Mouse (Mus musculus): ENCODE measurements at regions not wholly inside any gene's neighbourhood (a gene's known extent, or its start where the extent isn't known, plus 50 kb on each side); places are given as distances from the start of the nearest gene placed in this dataset.

GRCm38 (mm10) chr4:106163220-106163619, 152.8 kb upstream of the Usp24 start:
- no peak for DNase-seq (ENCODE audit: low read depth)

- no peak for DNase-seq (ENCODE audit: low read depth)
Observed at GRCm38 (mm10) chr4:106167716-106168115, 148.3 kb upstream of the Usp24 start.

- DNase-seq (ENCODE audit: low read depth) = no peak
Observed at GRCm38 (mm10) chr4:106168741-106169140, 147.3 kb upstream of the Usp24 start.

- no peak for DNase-seq (ENCODE audit: low read depth)
Observed at GRCm38 (mm10) chr4:106169466-106169865, 146.5 kb upstream of the Usp24 start.

DNA sequence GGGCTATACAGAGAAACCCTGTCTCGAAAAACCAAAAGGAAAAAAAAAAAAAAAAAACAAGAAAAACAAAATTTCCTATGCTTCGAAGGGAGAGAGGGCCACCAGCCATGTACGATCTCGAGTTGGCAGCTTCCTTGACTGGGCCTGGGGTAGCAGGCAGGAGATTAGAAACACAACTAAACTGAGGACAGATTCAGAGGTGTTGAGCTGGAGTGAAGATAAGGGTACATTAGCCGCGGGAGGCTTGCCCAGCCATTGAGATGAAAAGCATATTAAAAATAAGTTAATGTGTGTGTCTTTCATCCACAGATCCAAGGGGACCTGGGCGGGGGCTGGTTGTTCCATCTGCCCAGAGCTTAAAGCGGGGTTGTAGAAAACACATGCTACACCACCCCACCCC, 145.3 kb upstream of the Usp24 start:
- DNase-seq (ENCODE audit: low read depth) = no peak

DNA sequence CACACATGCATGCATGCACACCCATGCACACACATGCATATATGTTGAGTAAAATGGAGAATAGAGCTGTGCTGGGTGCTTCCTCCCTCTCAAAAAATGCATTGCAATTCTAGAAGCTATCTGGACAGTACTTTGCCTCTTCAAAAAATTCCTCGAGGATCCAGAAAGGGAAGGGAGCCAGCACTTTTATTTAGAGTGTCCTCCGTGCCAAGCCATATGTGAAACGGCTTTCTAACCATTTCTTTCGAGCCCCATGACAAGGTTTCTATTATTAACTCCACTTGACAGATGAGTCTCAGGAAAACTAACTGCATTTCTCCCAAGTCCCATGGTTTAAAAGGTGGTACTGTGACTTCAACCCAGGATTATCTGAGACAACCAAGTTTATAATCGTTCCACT, 140.7 kb upstream of the Usp24 start:
- DNase-seq (ENCODE audit: low read depth) = no peak

DNA sequence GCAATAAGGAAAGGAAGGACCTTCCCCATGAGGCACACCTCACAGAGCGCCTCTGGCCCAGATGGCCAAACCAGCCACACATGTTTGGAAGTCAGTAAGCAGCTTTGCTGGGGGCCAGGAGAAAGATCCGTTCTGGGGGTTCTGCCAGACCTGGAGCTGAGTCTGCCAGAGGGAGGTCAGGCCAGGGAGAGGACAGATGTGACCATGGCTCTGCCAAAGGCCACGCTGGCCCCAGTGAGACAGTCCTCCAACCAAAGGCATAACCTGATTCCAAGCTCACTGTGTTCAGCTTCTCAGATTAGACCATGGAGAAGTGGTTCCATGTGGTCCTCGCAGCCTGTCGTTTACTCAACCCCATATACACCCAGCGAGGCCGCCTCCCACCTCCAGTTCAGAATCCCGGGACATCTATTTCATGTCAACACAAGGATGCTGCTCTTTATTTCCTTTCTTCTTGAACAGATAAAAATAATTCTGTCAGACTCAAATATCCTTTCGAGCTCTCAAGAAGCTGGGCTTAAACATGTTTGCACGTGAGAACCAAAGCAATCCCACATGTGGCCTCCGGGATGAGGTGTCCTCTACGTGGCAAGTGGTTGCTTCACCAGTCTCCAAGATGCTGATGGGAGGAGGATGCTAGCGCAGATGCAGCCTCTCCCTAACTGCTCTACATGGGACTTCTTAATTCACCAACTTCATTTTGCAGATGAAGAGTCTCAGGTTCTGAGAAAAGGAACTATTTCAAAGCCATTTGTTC, 130.1 kb upstream of the Usp24 start:
- no peak for DNase-seq (ENCODE audit: low read depth)

DNA sequence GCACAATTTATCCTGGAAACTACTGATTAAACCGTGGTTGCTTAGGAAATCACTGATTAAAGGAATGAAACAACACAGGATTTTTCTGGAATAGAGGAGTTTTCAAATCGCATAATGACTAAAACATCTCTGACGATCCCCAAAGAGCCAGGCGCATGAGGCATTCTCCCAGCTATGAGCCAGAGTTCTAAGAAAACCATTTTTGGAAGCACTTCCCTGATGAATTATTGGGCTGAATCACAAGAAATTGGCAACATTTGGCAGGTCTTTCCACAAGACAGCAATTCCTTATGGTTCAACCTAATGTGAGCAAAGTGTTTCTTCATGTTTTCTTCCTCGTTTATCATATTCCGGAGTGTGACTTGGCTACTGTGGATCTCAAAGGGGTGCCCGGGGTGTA, 129.3 kb upstream of the Usp24 start:
- DNase-seq (ENCODE audit: low read depth) = no peak

GRCm38 (mm10) chr4:106190248-106190647, 125.8 kb upstream of the Usp24 start:
- DNase-seq (ENCODE audit: low read depth) = no peak

- no peak for DNase-seq (ENCODE audit: low read depth)
Observed at GRCm38 (mm10) chr4:106191331-106191730, 124.7 kb upstream of the Usp24 start.

GRCm38 (mm10) chr4:106191843-106192242, 124.2 kb upstream of the Usp24 start:
- DNase-seq (ENCODE audit: low read depth) = peak; percentile 70

DNA sequence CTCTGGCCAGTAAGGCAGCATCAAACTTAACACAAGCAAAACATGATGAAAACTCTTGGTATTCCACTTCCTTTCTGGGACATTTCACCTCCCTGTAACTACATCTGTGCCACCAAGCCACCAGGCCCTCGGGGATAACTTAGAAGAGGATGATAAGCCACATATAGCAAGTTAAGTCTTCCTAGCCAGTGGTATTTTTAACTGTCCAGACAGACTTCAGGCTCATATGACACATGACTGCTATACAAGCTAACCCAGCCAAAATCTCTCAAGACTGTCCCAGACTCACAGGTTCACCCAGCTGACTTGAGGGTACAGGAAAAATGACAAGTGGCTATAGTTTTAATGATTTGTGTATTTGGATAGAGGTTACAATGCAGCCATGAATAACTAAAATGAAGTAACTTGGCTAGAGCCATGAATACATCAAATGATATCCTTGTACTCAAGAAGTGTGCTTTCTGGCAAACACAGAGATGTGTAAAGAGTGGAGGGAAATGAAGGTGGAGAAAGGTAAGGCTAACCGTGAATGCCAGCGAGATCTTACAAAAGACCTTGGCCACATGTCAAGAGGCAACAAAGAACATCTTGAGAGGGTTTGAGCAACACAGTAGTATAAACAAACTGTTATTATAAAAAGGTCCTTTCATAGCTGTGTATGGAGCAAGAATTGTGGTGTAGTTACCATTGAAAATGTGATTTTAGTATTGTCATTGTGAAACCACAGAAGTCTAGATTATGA, 122.6 kb upstream of the Usp24 start:
- peak; percentile 98 for DNase-seq (ENCODE audit: low read depth)

GRCm38 (mm10) chr4:106195497-106196166, 120.4 kb upstream of the Usp24 start:
- DNase-seq (ENCODE audit: low read depth) = no peak

DNA sequence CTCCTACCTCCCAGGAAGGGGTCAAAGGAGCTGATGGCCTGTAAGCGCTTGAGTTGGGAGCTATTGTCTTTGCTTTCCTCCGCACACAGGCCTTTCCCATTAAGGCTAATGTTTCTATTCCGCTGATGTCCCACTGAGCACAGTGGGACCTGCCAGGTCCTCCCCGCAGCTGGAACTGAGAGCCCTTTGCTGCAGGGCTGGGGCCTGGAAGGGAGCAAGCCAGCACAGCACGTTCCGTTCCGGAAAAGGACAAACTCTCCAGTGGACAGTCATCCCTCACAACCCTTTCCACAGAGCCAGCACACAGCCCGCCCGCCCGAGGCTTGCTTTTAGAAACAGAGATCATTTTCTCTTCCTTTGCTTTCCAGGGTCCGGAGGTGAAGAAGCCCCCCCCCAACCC, 116.2 kb upstream of the Usp24 start:
- DNase-seq (ENCODE audit: low read depth) = no peak

DNA sequence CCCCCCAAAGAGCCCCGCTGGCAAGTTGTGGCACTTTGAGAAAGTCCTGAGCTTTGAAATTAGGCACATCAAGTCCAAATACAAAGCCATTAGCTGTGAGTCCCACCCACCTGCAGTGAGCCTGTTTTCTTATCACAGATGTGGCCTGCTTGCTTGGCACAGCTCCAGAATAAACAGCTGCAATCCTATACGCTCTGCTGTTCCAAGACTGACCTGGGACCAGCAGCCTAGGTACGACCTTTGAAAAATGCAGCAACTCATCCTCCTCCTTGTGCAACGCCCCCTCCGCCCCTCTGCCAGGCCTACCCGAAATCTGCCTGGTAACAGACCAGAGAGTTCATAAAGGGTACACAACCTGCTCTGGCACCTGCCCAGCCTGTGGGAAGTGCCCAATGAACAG, 115.8 kb upstream of the Usp24 start:
- no peak for DNase-seq (ENCODE audit: low read depth)

- no peak for DNase-seq (ENCODE audit: low read depth)
Observed at GRCm38 (mm10) chr4:106202554-106202953, 113.5 kb upstream of the Usp24 start.

GRCm38 (mm10) chr4:106205200-106205599, 110.8 kb upstream of the Usp24 start:
- no peak for DNase-seq (ENCODE audit: low read depth)

GRCm38 (mm10) chr4:106206023-106206422, 110.0 kb upstream of the Usp24 start:
- no peak for DNase-seq (ENCODE audit: low read depth)

- no peak for DNase-seq (ENCODE audit: low read depth)
Observed at GRCm38 (mm10) chr4:106209465-106209864, 106.5 kb upstream of the Usp24 start.

DNA sequence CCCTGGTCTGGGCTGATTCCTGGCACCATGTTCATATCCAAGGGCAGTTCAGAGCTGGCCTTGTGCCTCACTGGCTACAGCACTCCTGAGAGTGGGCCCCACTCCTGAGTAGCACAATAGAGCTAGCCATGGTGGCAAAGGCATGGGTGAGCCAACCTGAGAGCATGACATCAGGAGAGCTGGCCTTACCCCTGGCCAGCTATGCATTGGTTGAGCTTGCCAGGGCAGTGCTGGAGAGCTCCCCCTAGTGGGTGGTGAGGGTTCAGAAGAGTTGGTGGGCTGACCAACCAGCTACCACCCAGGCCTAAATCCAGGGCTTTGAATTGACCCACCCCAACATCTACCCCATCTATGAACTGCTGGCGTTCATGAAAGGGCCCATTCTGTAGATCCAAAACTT, 106.0 kb upstream of the Usp24 start:
- no peak for DNase-seq (ENCODE audit: low read depth)

GRCm38 (mm10) chr4:106214170-106214569, 101.8 kb upstream of the Usp24 start:
- no peak for DNase-seq (ENCODE audit: low read depth)

GRCm38 (mm10) chr4:106220621-106221020, 95.4 kb upstream of the Usp24 start:
- no peak for DNase-seq (ENCODE audit: low read depth)
